Mouse (Mus musculus) lung, adult 10 weeks (tissue): Measurements from ENCODE around the gene Slc17a7. TPM values are rescaled to one million over a fixed set of nuclear protein-coding genes. Genes with fewer than 3 reads are reported as not detected.

ENCODE experiments used
- polyA plus RNA-seq: library from polyadenylated mRNA; stranded (reverse); fragments of 350-450 nt; fragmentation: Illumina TruSeq; extraction: RNeasy Lipid Tissue Mini Kit (QIAGEN cat#74804); gene quantifications from one replicate; pipeline ENCODE4 v1.2.3, GENCODE M21; 2014; ENCODE audit warnings: low read depth, low replicate concordance; ENCODE audit not compliant: insufficient read depth

Slc17a7 gene
- polyA plus RNA-seq: 1.1 TPM

DNA sequence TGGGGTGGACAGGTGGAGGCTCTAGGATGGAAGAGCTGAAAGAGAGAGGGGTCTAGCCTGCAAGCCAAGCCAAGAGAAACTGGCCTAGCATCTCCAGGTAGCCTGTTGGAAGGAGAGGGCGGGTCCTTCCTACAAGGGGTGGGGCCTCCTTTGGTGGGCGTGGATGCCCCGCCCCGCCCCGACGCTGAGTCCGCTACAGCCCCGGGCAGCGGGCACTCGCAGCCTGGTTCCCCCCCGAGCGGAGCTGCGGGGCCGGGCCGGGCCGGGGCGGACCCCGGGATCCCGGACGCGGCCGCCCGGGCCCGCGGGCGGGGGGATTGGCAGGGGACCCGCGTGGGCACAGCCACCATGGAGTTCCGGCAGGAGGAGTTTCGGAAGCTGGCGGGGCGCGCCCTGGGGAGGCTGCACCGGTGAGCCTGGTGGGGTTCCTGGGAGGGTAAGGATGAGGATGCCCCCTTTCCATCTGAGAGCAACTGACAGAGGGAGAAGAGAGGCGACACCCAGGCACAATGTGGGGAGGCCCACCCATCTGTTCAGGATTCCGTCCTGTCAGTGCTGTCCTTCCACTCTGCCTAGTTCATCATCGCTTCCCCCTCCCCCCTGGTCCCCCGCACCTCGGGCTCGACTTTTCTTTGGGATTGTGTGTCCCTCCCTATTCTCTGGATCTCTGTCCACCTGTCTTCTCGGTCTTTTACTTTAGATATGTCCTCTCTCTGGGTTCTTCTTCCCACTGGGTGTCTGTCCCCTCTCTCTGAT is at the start of gene Slc17a7:
TSS of gene Slc17a7 (plus strand) at position 215 of the 756 bp plus-strand sequence.

DNA sequence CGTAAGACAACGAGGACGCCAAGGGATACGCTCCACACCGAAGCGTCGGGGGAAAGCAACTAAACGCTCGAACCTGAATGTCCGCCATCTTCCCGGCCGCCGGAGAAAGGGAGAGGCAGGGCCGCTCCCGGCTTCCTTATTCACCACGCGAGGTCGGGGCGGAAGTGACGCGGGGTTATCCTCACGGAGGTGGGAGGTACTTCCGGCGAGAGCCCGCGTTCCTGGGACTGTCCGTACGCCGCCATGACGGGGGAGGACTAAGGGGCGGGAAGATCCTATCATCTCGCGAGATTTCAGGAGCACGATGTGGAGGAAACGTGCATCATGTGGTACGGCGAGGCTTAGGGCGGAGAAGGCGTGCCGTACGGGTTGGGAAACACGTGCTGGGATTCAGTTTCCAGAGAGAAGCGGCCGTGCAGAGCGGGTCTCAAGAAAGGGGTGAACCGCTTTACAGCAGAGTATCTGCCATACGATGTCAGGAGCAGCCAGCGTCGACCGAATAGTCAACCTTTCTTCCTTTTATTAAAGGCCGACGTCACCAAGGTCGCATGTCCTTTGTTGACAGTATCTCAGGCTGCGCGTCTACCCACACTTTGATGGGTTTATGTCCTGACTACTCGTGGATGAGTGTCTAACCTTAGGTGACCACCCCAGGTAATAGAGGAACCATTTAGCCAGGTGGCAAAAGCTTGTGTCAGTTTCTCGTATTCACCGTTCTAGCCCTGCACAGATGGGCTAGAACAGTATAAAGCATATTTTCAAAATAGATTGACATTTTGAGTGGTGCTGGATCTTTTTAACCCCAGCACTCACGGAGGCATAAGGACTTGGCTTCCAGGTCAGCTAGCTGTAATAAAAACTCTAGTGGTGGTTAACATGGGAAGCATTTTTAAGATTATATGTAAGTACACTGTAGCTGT is 39.3 kb upstream of the Slc17a7 start, which contains the start of gene Rps11:
TSS of gene Rps11 (minus strand) at position 216 of the 920 bp plus-strand sequence.

DNA sequence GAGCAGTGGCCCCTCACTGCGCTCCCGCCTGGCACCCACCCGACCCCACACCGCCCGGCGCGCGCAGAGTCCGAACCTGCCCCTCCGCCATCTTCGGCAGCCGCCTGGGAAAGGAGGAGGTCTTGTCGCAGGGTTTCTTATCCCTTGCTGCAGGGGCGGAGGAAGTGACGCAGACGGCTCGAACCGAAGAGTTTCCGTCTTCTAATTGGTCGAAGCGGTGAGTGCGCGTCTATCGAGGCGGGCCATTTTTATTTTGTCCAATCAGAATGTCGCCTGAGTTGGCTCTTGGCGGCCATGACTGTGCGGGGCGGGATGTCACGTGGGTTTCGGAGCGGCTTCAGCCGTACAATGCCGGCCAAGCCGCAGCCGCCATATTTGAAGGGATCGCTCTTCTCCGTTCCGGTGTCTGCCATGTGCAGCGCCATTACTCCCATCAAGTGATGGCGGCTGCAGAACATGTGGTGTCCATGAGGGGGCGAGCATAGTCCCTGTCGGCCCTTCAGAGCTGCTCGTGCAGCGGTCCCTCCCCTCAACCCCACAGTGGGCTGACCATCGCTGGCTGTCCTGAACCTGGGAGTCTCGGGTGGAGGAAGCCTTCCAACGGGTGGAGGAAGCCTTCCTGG is 35.0 kb upstream of the Slc17a7 start, which contains the start of gene Rpl13a:
TSS of gene Rpl13a (minus strand) at position 138 of the 623 bp plus-strand sequence.

DNA sequence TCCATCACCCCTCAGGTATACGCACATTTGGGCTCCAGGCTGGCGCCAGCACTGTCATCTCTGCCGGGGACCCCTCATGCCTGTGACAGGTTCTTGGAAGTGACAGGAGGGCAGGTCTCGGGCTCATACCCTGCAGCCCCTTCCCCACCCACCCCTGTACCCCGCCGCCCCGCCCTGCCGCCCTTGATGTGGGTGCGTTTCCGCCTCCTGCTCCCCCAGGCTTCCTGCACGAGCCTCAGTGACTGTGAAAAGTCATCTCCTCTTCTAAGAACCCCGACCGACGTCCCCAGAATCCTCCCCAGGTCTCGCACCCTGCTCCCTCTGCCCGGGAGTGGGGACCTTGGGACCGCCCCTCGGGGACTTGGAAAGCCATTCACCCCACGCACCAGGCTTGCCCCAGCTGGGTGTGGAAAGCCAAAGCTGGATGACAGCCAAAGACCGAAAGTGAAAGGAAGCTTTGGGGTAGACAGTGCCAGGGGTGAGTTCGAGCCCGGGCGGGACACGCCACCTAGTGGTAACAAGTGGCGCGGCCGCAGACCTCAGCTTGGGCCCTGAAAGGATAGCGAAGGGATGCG is 27.7 kb upstream of the Slc17a7 start, which contains the start of the genes Gm45713 and Flt3l:
TSS of gene Gm45713 (minus strand) at position 239 of the 575 bp plus-strand sequence.
TSS of gene Flt3l (minus strand) at position 440 of the 575 bp plus-strand sequence.

DNA sequence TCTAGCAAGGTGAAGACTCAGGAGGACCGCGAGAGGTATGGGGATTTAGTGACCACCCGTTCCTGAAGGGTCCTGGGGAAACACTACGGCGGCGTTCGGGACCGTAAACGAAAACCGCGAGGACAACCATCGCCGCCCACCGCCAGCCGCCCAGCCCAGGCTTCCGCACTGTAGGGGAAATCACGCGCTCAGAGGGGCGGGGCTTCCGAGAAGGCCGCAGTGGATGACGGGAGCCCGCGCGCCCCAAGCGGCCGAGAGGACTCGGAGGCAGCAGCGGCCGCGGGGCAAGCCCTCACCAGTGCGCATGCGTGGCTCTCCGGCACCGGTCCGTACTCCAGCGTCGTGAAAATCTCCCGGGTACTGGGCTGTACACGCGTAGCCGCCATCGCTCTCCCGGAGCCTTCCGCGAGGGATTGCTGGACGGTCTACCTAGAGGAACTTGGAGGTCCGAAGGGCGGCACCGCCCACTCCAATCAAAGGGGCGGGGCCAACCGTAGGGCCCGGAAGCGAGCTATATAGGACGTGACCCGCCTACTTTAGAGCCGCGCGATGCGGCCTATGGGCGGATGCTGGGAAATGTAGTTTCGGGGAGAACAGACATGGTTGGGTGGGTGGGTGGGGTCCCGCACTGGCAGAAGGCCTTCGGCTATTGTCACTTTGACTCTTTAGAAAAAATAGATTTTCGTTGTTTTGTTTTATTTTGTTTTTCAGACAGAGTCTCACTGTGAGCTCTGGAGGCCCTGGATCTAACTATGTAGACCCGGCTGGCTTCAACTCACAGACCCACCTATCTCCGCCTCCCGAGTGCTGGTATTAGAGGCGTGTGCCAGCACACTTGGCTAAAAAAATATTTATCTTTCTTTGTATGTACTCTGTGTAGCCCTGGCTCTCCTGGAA is 9.4 kb upstream of the Slc17a7 start, which contains the start of the genes Pih1d1 and Aldh16a1:
TSS of gene Pih1d1 (plus strand) at position 208 of the 897 bp plus-strand sequence.
TSS of gene Aldh16a1 (minus strand) at position 489 of the 897 bp plus-strand sequence.

DNA sequence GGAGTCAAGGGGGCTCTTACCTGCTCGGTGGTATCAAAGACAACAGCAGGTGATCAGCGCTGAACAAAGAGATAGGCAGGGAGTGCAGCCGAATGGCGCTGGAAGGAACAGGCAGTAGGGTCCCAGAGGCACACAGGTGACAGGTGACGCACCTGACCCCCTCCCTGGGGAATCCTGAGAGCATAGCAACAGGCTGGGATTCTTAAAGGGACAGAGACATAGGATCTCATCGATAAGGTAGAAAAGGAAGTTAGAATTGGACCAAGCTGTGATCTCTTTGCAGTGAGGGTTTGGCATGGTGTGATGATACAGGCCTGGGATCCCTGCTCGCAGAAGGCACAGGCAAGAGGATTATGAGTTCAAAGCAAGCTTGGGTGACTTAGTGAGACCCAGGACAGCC is 15.7 kb downstream of the Slc17a7 start, which contains the start of gene Gfy:
TSS of gene Gfy (minus strand) at position 101 of the 400 bp plus-strand sequence.

DNA sequence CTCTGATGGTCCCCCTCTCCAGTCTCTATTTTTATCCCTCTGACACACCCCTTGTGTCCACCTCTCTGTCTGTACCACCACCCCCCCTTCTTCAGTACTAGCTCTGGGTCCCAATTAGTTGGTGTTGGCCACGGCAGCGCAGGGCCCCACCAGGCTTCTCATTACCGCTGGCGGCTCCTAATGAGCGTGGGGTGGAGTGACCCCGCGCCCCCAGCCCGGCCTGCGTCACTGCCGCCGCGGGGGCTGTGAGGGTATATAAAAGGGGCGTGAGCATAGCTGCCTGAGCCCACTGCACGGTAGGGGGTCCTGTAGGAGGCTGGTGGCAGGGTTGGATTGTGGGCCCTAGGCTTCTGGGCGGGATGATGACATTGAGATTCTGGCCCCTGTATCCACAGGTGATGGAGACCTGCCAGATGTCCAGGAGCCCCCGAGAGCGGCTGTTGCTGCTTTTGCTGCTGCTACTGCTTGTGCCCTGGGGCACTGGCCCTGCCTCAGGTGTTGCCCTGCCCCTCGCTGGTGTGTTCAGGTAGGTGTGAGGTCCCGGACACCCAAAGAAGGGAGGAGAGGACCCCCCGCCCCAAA is 17.2 kb downstream of the Slc17a7 start, which contains the start of gene Pth2:
TSS of gene Pth2 (plus strand) at position 100 of the 582 bp plus-strand sequence.

DNA sequence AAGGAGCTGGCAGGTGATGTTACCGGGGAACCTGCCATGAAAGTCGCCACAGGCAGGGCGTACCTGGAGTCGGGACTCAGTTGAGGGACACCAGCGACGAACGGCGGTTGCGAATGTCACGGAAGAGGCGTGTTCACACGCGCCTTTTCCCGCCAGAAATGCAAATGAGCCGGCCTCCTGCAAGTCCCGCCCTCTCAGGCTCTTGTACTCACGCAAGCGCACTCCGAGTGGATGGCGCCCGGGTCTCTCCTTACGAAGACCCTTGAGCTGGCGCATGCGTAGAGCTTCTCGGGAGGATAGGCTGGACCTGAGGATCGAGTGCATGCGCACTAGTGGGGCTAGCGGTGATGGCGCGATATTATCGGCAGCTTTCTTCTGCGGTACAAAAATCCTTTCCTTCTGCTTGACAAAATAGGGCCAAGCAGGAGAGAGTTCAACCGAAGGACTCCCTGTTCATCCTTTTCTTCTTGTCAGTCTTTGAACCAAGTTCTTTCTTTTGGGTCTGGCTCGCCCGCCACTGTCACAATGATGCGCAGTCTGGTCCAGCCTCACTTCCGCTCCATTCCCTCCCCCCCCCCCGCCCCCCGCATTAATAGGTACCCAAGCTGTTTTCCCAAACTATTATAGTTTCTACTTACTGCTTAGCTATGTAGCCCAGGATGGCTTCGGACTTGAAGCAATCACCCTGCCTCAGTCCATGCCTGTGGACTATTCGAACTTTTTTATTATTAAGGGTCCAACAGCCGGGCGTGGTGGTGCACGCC is 40.8 kb downstream of the Slc17a7 start, which contains the start of gene Ccdc155:
TSS of gene Ccdc155 (minus strand) at position 513 of the 764 bp plus-strand sequence.

DNA sequence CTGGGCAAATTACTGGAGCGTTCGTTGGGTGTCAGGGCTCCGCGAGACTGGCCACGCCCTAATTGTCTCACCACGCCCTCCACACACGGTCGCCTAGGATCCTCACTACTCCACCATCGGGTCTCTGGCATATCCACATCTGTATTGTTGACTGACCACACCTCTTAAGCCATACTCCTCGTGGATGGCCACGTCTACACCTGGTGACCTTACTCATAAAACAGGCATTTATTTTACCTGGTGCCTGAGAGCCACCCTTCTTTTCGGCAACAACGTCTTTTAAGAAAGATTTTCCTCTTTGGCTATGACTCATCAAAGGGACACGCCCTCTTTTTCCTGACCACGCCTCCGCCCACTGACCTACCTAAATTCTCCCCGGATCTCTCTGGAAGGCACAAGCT is 48.1 kb downstream of the Slc17a7 start, which contains the start of gene Dkkl1:
TSS of gene Dkkl1 (minus strand) at position 297 of the 401 bp plus-strand sequence.

DNA sequence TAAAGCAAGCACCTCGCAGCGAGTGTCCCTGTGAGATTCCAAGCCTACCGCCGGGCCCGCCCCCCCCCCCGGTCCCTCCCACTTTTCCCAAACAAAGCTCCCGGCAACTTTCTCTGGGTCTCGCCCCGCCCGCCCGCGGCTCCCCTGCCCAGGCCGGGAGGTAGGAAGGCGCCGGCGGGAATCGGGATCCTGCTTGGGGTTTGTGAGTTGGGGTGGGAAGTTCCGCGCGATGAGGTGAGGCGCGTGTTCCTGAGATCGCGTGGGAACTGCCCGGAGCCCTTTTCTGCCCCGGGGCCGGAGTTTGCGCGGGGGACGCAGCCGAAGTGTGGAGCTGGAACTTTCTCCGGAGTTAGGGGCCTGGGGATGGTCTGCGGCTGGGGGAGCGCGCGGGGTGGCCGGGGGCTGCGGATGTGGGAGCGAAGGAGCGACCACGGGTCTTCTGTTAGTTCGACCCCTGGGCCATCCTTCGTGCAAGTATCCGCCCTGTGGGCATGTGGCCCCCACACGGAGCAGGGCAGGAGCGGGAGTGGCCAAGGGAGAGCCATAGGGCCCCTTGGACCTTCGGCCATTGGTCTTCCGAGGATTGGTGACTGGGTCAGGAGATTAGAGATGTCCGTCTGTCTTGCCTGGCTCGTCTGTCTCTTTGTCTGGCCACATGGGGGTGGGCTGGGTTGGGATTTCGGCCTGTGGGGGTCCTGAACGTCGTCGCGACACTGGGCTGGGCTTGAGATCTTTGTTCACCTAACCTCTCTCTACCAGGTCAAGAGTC is 52.1 kb downstream of the Slc17a7 start, which contains the start of gene Tead2:
TSS of gene Tead2 (plus strand) at position 81 of the 769 bp plus-strand sequence.

Other genes starting within 250 kb of the Slc17a7 start
- 23.2 TPM for gene Ap2a1, start 234.5 kb upstream of the Slc17a7 start, polyA plus RNA-seq
- not detected for gene Tsks, start 220.7 kb upstream of the Slc17a7 start, polyA plus RNA-seq
- gene Cpt1c, start 189.1 kb upstream of the Slc17a7 start, polyA plus RNA-seq: 2.5 TPM
- 126 TPM for gene Prmt1, start 177.4 kb upstream of the Slc17a7 start, polyA plus RNA-seq
- 71.8 TPM for gene Irf3, start 166.3 kb upstream of the Slc17a7 start, polyA plus RNA-seq
- 14.9 TPM for gene Bcl2l12, start 165.2 kb upstream of the Slc17a7 start, polyA plus RNA-seq
- gene Scaf1, start 147.6 kb upstream of the Slc17a7 start, polyA plus RNA-seq: 15.5 TPM
- gene Rras, start 146.0 kb upstream of the Slc17a7 start, polyA plus RNA-seq: 170 TPM
- gene Prr12, start 111.1 kb upstream of the Slc17a7 start, polyA plus RNA-seq: 10.4 TPM
- gene Nosip, start 101.5 kb upstream of the Slc17a7 start, polyA plus RNA-seq: 36.8 TPM
- 23.4 TPM for gene Prrg2, start 101.3 kb upstream of the Slc17a7 start, polyA plus RNA-seq
- gene Rcn3, start 71.7 kb upstream of the Slc17a7 start, polyA plus RNA-seq: 83.1 TPM
- 91.4 TPM for gene Fcgrt, start 60.1 kb upstream of the Slc17a7 start, polyA plus RNA-seq
- gene Rps11, start 39.5 kb upstream of the Slc17a7 start, polyA plus RNA-seq: 1,585 TPM
- 3,762 TPM for gene Rpl13a, start 35.2 kb upstream of the Slc17a7 start, polyA plus RNA-seq
- gene Gm45713, start 27.7 kb upstream of the Slc17a7 start, polyA plus RNA-seq: not detected
- 39.0 TPM for gene Flt3l, start 27.5 kb upstream of the Slc17a7 start, polyA plus RNA-seq
- gene Pih1d1, start 9.6 kb upstream of the Slc17a7 start, polyA plus RNA-seq: 55.1 TPM
- gene Aldh16a1, start 9.4 kb upstream of the Slc17a7 start, polyA plus RNA-seq: 21.1 TPM
- gene Gfy, start 15.6 kb downstream of the Slc17a7 start, polyA plus RNA-seq: not detected
- not detected for gene Pth2, start 17.0 kb downstream of the Slc17a7 start, polyA plus RNA-seq
- 1.5 TPM for gene Ccdc155, start 40.9 kb downstream of the Slc17a7 start, polyA plus RNA-seq
- 0.81 TPM for gene Dkkl1, start 48.2 kb downstream of the Slc17a7 start, polyA plus RNA-seq
- gene Tead2, start 51.8 kb downstream of the Slc17a7 start, polyA plus RNA-seq: 16.7 TPM
- gene Cd37, start 75.2 kb downstream of the Slc17a7 start, polyA plus RNA-seq: 36.3 TPM
- not detected for gene Slc6a16, start 77.1 kb downstream of the Slc17a7 start, polyA plus RNA-seq
- gene Slc6a21, start 113.6 kb downstream of the Slc17a7 start, polyA plus RNA-seq: not detected
- 26.8 TPM for gene Trpm4, start 169.8 kb downstream of the Slc17a7 start, polyA plus RNA-seq
- 4.6 TPM for gene Hrc, start 171.3 kb downstream of the Slc17a7 start, polyA plus RNA-seq
- 0.80 TPM for gene Ppfia3, start 203.1 kb downstream of the Slc17a7 start, polyA plus RNA-seq
- not detected for gene Lin7b, start 206.6 kb downstream of the Slc17a7 start, polyA plus RNA-seq
- 123 TPM for gene Snrnp70, start 231.8 kb downstream of the Slc17a7 start, polyA plus RNA-seq
- not detected for gene Kcna7, start 241.7 kb downstream of the Slc17a7 start, polyA plus RNA-seq
- gene Ntf5, start 249.7 kb downstream of the Slc17a7 start, polyA plus RNA-seq: 3.0 TPM